Mouse (Mus musculus): ENCODE data around the gene Upk3bl. TPM values are rescaled to one million over a fixed set of nuclear protein-coding genes. Genes with fewer than 3 reads are reported as not detected.

Upk3bl gene
- polyA plus RNA-seq (2015; fragmentation: Nextera tagmentation; extraction: Ambion mirVana): 58.9 and 59.3 TPM in 2 replicates

DNA sequence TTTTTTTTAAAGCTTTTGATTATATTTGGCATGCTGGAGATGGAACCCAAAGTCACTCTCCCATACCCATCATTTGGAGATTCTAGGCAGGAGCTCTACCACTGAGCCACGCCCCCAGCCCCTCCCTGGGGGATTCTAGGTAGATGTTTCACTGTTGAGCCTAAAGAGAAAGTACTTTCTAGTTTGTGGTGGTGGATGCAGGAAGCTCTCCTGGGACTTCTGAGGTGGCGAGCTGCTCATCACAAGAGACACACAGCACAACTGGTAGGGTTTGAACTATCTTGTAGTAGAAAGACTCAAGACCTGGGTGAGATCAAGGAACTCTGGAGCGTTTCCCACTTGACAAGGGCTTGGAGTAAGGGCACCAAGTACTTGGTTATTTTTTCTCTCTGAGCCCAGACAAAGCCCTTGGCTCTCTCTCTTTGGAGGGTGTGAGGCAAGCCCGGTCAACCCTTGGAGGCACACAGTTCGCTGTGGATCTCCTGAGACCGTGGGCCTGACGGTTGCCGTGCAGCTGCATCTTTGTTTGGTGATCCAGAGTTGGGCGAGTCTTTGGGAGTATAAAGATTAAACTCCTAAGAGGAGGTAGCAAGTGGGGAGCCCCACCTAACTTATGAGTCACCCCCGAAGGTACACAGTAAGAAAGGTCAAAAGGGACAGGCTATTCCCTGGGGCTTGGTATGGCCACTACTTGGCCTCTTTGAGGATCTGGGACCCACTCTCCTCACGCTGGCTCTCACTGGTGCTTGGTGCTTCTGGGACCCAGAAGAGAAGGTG is at the start of gene Upk3bl:
Gene Upk3bl, plus strand, starts transcription at position 192 of the 777 bp plus-strand sequence.
- no peak within 1 kb of the TSS for H3K9ac ChIP-seq
- WGBS: 86% methylated on average over 11 of the region's 11 CpGs

DNA sequence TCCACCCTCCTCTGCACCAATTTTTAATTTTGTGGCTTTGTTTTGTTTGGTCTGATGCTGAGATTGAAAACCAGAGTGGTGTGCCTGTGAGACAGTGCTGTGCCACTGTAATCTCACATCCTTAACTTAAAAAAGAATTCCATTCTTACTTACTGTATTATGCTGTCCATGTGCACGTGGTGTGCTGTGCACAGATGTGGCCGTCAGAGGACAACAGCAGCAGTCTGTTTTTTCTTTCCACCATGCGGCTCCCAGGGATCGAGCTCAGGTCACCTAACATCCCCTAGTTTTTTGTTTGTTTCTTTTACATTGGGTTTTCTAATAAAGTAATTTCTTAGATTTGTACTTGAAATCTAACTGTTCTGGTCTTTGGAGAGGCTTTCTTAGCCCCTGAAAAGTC is 49.8 kb upstream of the Upk3bl start:
- Histone ChIP-seq H3K4me3 (no peak overlapping the region), H3K27me3 (no peaks in the 10 kb centered on the region), H3K4me2 (no peak overlapping the region), H3K36me3 (peaks cover 23% of the 10 kb centered on the region), H3K27ac (no peak overlapping the region), H3K4me1 (peaks cover 18% of the 10 kb centered on the region; the same call in 1 of the 2 replicates), H3K9ac (no peak overlapping the region), H3K9me3 (no peaks in the 10 kb centered on the region)
- ATAC-seq (ENCODE audit: insufficient number of reproducible peaks, low FRiP score, low TSS enrichment, low read depth): no peak
- WGBS: 48% methylated on average over 4 of the region's 4 CpGs

More for the DNA sequence above, at the start of gene Upk3bl:
- no peak for ATAC-seq (ENCODE audit: insufficient number of reproducible peaks, low FRiP score, low TSS enrichment, low read depth)
- Histone ChIP-seq H3K27me3 (0 out of 2 replicates have a peak, but pooled peaks cover 9% of the 10 kb centered on the region), H3K4me1 (peaks cover 16% of the 10 kb centered on the region), H3K36me3 (no peaks in the 10 kb centered on the region), H3K9me3 (no peaks in the 10 kb centered on the region), H3K4me3 (no peak within 1 kb of the TSS), H3K27ac (no peak within 1 kb of the TSS), H3K4me2 (no peak within 1 kb of the TSS)

DNA sequence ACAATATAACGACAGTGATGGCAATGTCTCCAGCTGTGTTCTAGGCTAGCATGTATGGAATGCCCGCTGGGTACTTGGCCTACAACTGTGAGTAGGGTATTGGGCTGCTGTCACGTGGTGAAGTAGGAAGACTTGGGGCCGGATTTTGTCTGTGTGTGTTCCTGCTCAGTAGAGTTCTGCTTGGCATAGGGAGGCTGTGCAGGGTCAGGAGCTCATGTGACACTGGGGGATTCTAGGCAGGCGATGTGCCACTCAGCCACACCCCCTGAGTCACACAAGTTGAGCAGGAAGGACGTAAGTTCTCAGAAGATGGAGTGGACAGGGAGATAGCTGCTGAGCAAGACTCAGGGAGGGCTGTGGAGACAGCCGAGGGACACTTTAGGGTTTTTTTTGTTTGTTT is 46.5 kb upstream of the Upk3bl start:
- Histone ChIP-seq H3K9me3 (no peaks in the 10 kb centered on the region), H3K4me3 (no peak overlapping the region), H3K27ac (no peak overlapping the region), H3K9ac (no peak overlapping the region), H3K4me1 (peaks cover 13% of the 10 kb centered on the region; the same call in 1 of the 2 replicates), H3K36me3 (peaks cover 32% of the 10 kb centered on the region), H3K27me3 (no peaks in the 10 kb centered on the region), H3K4me2 (no peak overlapping the region)
- 81% methylated on average over 7 of the region's 7 CpGs for WGBS
- no peak for ATAC-seq (ENCODE audit: insufficient number of reproducible peaks, low FRiP score, low TSS enrichment, low read depth)

DNA sequence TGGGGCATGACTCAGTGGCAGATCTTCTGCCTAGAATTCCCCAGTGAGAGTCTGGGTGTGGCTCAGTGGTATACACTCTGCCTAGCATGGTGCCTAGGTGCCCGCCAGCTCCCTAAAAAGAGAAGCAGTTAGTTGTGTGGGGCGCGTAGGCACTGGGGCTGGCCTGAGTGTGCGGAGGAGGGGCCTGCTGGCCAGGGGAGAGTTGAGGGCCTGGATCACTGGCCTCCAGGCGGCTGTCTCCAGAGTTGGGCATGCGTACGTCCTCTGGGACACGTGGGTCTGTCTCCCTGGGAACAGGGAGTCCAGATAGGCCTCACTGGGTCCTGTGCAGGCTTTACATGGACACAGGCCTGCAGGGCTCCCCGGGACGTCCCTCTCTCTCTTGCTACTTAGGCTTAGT is 39.4 kb upstream of the Upk3bl start:
- no peak for ATAC-seq (ENCODE audit: insufficient number of reproducible peaks, low FRiP score, low TSS enrichment, low read depth)
- Histone ChIP-seq H3K27me3 (no peaks in the 10 kb centered on the region), H3K4me3 (no peak overlapping the region), H3K4me1 (peaks cover 33% of the 10 kb centered on the region), H3K9me3 (no peaks in the 10 kb centered on the region), H3K27ac (peak overlapping the region; percentile 85), H3K9ac (no peak overlapping the region), H3K36me3 (peaks cover 48% of the 10 kb centered on the region), H3K4me2 (no peak overlapping the region)
- WGBS: 87% methylated on average over 10 of the region's 10 CpGs

DNA sequence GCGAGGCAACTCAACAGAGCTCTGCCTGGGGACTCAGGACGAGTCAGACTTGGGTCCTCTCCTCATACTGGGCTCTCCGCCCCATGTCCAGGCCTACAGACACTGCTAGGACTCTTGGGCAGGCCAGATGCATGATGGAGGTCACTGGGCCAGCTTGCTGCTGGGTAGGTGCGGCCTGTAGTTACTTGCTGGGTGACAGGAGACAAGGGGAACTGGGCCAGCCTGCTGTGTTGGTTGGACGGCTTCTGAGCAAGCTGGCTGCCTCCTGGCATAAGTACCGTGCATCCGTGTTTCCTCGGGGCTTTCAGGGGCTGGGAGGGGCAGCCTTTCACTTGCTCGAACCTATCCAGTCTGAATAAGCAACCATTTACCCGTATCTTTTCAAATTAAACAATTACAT is 38.7 kb upstream of the Upk3bl start:
- Histone ChIP-seq H3K27ac (peak overlapping the region; percentile 85), H3K9me3 (no peaks in the 10 kb centered on the region), H3K9ac (no peak overlapping the region), H3K4me2 (no peak overlapping the region), H3K4me3 (no peak overlapping the region), H3K36me3 (peaks cover 47% of the 10 kb centered on the region), H3K4me1 (peaks cover 37% of the 10 kb centered on the region), H3K27me3 (no peaks in the 10 kb centered on the region)
- no peak for ATAC-seq (ENCODE audit: insufficient number of reproducible peaks, low FRiP score, low TSS enrichment, low read depth)
- WGBS: 70% methylated on average over 10 of the region's 10 CpGs

DNA sequence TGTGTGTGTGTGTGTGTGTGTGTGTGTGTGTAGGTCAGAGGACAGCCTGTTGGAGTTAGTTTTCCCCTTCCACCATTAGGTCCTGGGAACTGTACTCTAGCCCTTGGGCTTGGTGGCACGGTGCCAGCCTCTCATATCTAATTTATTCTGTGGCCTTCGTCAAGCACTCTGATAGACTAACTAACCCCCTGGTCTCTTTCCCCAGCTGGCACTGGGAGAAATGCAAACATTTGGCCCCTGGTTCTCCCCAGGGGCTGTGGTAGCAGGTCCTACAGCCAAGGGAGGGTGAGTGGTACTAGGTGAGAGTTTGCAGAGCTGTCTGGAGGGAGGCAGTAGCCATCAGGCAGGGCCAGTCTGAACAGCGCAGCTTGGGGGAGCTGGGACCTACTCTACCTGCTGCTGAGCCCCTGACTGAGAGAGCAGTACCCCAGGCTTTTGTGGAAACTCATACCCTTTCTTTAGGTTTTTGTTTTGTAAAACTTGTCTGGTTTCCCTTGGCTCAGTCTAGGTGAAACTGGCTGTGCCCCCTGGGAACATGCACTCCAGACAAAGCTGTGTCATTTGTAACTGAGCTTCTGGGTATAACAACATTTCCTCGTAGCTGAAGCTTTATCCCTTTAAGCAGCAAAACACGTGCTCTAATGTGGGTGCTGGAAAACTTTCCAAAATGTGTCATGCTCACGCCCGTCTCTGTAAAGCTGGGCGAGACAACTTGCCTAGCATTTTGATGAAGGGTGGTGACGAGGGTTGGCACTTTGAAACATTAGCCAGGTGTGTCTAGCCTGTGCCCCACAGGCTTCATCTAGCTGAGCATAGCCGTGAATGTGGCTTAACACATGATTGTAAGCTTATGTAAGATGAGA is 38.0 kb upstream of the Upk3bl start:
- Histone ChIP-seq H3K9ac (no peak overlapping the region), H3K36me3 (peaks cover 44% of the 10 kb centered on the region), H3K4me2 (no peak overlapping the region)

DNA sequence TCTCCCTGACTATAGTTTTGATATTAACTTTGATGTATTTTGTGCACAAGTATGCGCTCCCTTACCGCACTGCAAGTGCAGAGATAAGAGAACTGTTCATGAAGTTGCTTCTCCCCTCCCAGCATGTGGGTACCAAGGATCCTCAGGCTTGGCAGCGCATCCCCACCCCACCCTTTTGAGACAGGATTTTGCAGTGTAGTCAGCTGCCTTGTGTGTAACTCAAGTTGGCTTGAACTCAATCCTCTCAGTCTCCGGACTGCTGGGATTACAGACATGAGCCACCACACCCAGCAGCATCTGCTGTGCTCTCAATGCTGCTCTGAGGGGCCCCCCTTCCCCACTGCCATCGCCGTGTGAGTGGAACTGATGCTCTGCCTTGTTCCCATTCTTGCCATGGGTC is 37.0 kb upstream of the Upk3bl start:
- no peak for ATAC-seq (ENCODE audit: insufficient number of reproducible peaks, low FRiP score, low TSS enrichment, low read depth)
- Histone ChIP-seq H3K36me3 (peaks cover 44% of the 10 kb centered on the region), H3K9me3 (no peaks in the 10 kb centered on the region), H3K4me1 (peaks cover 37% of the 10 kb centered on the region), H3K9ac (no peak overlapping the region), H3K27me3 (no peaks in the 10 kb centered on the region), H3K4me2 (no peak overlapping the region), H3K4me3 (no peak overlapping the region), H3K27ac (peak overlapping the region; percentile 47)
- 77% methylated on average over 6 of the region's 6 CpGs for WGBS

More for the DNA sequence above, 38.0 kb upstream of the Upk3bl start:
- H3K27ac ChIP-seq: peak overlapping the region; percentile 85
- 47% methylated on average over 10 of the region's 10 CpGs for WGBS
- no peaks in the 10 kb centered on the region for H3K27me3 ChIP-seq
- ATAC-seq (ENCODE audit: insufficient number of reproducible peaks, low FRiP score, low TSS enrichment, low read depth): no peak
- H3K9me3 ChIP-seq: no peaks in the 10 kb centered on the region
- peaks cover 37% of the 10 kb centered on the region for H3K4me1 ChIP-seq
- no peak overlapping the region for H3K4me3 ChIP-seq

DNA sequence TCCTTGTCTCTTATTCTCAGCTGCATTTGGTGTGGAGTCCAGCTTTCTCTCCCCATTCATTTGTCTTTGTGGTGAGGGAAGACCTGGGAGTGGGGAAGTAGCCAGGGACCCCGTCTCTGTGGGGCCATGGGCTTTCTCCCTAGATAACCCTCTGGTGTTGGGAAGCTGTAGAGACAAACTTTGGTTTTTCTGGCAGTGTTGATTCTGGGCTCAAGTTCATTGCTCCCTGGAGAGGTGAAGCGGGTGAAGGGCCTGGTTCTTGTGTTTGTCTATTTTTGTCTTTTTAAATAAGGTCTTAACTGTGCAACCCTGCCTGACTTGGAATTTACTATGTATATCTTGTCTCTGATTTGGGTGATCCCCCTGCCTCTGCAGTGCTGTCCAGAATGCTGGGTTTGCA is 35.6 kb upstream of the Upk3bl start:
- Histone ChIP-seq H3K9me3 (no peaks in the 10 kb centered on the region), H3K4me3 (no peak overlapping the region), H3K4me2 (no peak overlapping the region), H3K36me3 (peaks cover 33% of the 10 kb centered on the region), H3K4me1 (peaks cover 37% of the 10 kb centered on the region), H3K27me3 (no peaks in the 10 kb centered on the region), H3K9ac (no peak overlapping the region), H3K27ac (no peak overlapping the region)
- 83% methylated on average over 2 of the region's 2 CpGs for WGBS
- no peak for ATAC-seq (ENCODE audit: insufficient number of reproducible peaks, low FRiP score, low TSS enrichment, low read depth)

DNA sequence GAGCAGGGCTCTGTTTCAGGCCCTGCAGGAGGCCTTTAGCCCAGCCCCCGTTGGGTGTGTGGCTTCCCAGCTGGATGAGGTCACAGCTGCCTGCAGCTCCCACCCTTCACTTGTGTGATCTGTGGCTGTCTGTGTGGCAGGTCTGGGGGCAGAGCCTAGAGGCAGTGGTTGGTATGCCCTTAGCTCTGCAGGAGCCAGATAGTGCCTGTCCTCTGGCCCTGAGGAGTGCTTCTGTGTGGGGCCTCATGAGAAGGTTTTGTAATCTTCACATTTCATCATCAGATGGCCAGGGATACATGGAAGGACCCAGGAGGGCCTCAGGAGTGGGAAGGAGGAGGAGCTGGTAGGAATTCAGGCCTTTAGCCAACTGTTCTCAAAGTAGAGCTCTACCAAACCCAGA is 34.4 kb upstream of the Upk3bl start:
- 36% methylated on average over 1 of the region's 1 CpGs for WGBS
- no peak for ATAC-seq (ENCODE audit: insufficient number of reproducible peaks, low FRiP score, low TSS enrichment, low read depth)
- no peak overlapping the region for H3K27ac ChIP-seq

DNA sequence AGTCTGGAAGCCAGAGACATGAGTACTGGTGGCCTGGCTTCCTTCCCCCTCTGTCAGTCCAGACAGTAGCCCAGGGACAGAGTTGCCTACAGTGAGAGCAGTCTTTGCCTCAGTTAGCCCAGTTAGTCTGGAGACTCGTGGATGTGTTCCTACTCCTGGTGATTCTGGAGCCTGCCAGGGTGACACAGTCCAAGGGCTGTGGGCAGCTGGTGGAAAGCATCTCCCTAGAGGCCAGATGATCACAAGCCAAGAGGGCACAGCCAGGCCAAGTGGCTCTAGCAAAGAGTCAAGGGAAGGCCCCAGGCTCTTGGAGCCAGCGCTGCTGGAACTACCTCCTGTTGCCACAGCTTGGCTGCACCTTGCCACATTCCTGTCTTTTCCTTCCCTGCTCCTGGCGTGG is 28.6 kb upstream of the Upk3bl start:
- Histone ChIP-seq H3K36me3 (peaks cover 68% of the 10 kb centered on the region), H3K9me3 (no peaks in the 10 kb centered on the region), H3K4me3 (no peak overlapping the region), H3K4me1 (no peaks in the 10 kb centered on the region), H3K27me3 (no peaks in the 10 kb centered on the region), H3K27ac (no peak overlapping the region), H3K4me2 (no peak overlapping the region), H3K9ac (no peak overlapping the region)
- ATAC-seq (ENCODE audit: insufficient number of reproducible peaks, low FRiP score, low TSS enrichment, low read depth): no peak
- 78% methylated on average over 3 of the region's 3 CpGs for WGBS

More for the DNA sequence above, 34.4 kb upstream of the Upk3bl start:
- Histone ChIP-seq H3K4me1 (peaks cover 37% of the 10 kb centered on the region), H3K4me2 (no peak overlapping the region), H3K27me3 (no peaks in the 10 kb centered on the region), H3K9me3 (no peaks in the 10 kb centered on the region), H3K4me3 (no peak overlapping the region), H3K36me3 (peaks cover 31% of the 10 kb centered on the region), H3K9ac (no peak overlapping the region)

DNA sequence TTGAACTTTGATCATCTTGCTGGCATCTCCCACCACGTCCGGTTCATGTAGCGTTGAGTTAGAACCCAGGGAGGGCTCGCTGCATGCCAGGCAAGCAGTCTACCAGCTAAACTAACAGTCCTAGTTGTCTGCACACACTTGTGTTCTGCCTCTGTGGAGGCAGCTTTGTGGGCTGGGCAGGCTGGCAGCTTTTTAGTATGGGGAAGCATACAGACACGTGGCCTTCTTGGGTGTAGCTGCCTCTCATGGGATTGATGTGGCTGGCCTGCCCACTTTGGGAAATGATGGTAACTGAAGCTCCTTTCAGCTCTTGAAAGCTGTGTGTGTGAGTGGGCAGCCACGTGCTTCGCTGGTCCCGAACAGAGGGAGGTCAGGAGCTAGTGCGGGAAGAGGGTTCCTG is 27.4 kb upstream of the Upk3bl start:
- ATAC-seq (ENCODE audit: insufficient number of reproducible peaks, low FRiP score, low TSS enrichment, low read depth): no peak
- Histone ChIP-seq H3K4me2 (no peak overlapping the region), H3K9ac (no peak overlapping the region), H3K36me3 (peaks cover 73% of the 10 kb centered on the region), H3K4me3 (no peak overlapping the region), H3K27me3 (no peaks in the 10 kb centered on the region), H3K9me3 (no peaks in the 10 kb centered on the region), H3K4me1 (no peaks in the 10 kb centered on the region), H3K27ac (no peak overlapping the region)
- 90% methylated on average over 9 of the region's 9 CpGs for WGBS
